Mouse (Mus musculus): ENCODE data around the gene Dvl3.
"Not testable (repeated sequence)": the region's sequence is repeated elsewhere in the genome, so short reads cannot be mapped to it uniquely, and the experiment has no call there.

Gene Dvl3

GRCm38 (mm10) chr16:20516726-20517201 lies at the start of gene Dvl3:
Gene Dvl3, plus strand, starts transcription at chr16:20516982.
- DNase-seq, result peak; percentile 95

- DNase-seq, result no peak
These were observed 45.8 kb upstream of the Dvl3 start for GRCm38 (mm10) chr16:20470981-20471380.

- no peak for DNase-seq
These were observed 45.1 kb upstream of the Dvl3 start for GRCm38 (mm10) chr16:20471686-20472085.

- DNase-seq, result no peak
These were observed 43.0 kb upstream of the Dvl3 start for GRCm38 (mm10) chr16:20473748-20474147.

GRCm38 (mm10) chr16:20474211-20474610 lies 42.6 kb upstream of the Dvl3 start:
- no peak for DNase-seq

- DNase-seq, result no peak
These were observed 42.0 kb upstream of the Dvl3 start for GRCm38 (mm10) chr16:20474786-20475185.

GRCm38 (mm10) chr16:20475335-20475734 lies 41.4 kb upstream of the Dvl3 start:
- no peak for DNase-seq

- peak; percentile 78 for DNase-seq
These were observed 39.9 kb upstream of the Dvl3 start for GRCm38 (mm10) chr16:20476857-20477256.

GRCm38 (mm10) chr16:20477270-20477669 lies 39.5 kb upstream of the Dvl3 start:
- no peak for DNase-seq

GRCm38 (mm10) chr16:20478504-20478903 lies 38.3 kb upstream of the Dvl3 start:
- DNase-seq, result no peak

GRCm38 (mm10) chr16:20479026-20479760 lies 37.6 kb upstream of the Dvl3 start:
- not testable (repeated sequence) for DNase-seq

GRCm38 (mm10) chr16:20480115-20480514 lies 36.7 kb upstream of the Dvl3 start:
- DNase-seq, result peak; percentile 26

- no peak for DNase-seq
These were observed 35.0 kb upstream of the Dvl3 start for GRCm38 (mm10) chr16:20481746-20482145.

- DNase-seq, result not testable (repeated sequence)
These were observed 33.1 kb upstream of the Dvl3 start for GRCm38 (mm10) chr16:20483716-20484115.

- DNase-seq, result no peak
These were observed 31.7 kb upstream of the Dvl3 start for GRCm38 (mm10) chr16:20485061-20485460.

GRCm38 (mm10) chr16:20486048-20486447 lies 30.7 kb upstream of the Dvl3 start:
- DNase-seq, result no peak

- DNase-seq, result no peak
These were observed 28.6 kb upstream of the Dvl3 start for GRCm38 (mm10) chr16:20488151-20488550.

GRCm38 (mm10) chr16:20488751-20489150 lies 28.0 kb upstream of the Dvl3 start:
- not testable (repeated sequence) for DNase-seq

GRCm38 (mm10) chr16:20489233-20489632 lies 27.5 kb upstream of the Dvl3 start:
- DNase-seq, result no peak

- DNase-seq, result no peak
These were observed 26.2 kb upstream of the Dvl3 start for GRCm38 (mm10) chr16:20490581-20490980.

GRCm38 (mm10) chr16:20491301-20491700 lies 25.5 kb upstream of the Dvl3 start:
- no peak for DNase-seq

- no peak for DNase-seq
These were observed 23.3 kb upstream of the Dvl3 start for GRCm38 (mm10) chr16:20493452-20493851.

GRCm38 (mm10) chr16:20496671-20497600 lies 19.8 kb upstream of the Dvl3 start:
- peak; percentile 79 for DNase-seq
